Mouse (Mus musculus) right cerebral cortex, postnatal 4 days (tissue): ENCODE data around the gene 9130213A22Rik.

Experiments
- DNase-seq: peaks from one replicate; pipeline ENCODE4 v3.0.0-alpha.2; 2022

The 9130213A22Rik gene

DNA sequence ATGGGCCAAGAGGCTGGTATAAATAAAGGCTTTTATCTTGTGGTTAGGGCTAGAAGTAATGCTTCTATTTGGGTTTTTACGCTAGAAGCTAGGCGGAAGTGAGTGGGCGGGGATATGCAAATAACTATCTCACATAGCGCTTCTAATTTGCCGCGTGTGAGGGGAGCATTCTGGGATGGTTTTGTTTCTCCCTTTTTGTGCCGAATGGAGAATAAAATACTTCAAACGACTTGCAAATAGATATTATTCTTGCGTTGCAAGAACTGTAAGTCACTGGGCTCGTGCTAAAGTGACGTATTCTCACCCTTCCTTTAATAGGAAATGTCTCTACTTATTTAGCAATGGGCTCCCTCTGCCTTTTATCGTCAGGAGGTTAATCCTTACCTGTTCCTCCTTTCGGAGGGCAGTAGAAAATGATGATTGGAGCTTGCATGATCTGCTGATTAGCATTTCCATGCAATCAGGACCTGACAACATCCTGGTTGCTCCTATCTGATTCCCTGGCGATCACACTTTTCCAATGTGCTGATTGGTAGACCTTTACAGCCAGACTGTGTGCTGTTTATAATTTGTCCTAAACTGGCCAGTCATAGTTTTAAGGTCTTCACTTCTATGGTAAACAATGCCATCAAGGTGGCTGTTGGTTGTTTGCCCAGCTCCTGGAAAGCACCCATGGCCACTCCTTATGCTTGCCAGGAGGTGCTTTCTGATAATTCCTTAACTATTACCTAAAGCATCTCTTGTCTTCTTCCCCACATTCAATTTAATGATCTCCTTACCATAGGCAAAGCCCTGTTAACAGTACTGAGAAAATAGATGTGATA lies 49.1 kb downstream of the 9130213A22Rik start:
- DNase-seq = peak; percentile 72

DNA sequence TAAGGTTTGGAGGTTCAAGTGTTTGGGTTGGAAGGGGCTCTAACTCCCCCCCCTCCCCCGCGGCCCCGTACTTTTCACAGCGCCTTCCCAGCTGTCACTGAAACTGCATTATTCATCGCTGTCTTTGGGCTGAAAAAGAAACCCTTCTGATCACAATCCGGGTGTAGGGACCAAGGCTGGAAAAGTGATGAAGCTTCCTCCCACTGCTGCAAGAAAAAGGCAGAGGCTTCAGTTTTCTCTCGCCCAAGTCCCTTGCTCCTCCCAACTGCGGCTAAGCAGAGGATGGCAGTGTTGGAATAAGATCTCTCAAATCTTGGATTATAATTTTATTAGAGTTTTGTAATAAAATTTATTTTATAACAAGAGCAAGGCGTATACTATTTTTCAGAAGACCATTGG lies 49.7 kb downstream of the 9130213A22Rik start:
- DNase-seq = no peak

DNA sequence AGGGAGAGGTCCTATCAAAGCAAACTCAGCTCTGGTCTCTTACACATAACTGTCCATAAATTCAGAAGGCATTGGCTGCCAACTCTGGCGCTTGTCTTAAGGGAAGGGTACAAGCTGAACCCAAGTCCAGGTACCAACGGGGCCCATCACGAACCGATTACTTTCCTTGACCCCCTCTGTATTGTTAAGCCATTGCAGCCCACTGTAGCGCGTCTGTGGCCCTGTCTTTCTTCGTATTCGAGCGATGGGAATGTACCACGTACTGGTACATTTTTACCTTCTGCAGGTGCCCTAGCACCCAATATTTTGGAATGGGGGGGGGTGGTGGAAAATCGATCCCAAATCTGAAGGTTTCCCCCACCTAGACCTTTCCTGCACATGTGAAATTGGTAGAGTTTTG lies 50.2 kb downstream of the 9130213A22Rik start:
- no peak for DNase-seq

- DNase-seq = no peak
These were observed 51.1 kb downstream of the 9130213A22Rik start for GRCm38 (mm10) chr11:69071262-69071661.

DNA sequence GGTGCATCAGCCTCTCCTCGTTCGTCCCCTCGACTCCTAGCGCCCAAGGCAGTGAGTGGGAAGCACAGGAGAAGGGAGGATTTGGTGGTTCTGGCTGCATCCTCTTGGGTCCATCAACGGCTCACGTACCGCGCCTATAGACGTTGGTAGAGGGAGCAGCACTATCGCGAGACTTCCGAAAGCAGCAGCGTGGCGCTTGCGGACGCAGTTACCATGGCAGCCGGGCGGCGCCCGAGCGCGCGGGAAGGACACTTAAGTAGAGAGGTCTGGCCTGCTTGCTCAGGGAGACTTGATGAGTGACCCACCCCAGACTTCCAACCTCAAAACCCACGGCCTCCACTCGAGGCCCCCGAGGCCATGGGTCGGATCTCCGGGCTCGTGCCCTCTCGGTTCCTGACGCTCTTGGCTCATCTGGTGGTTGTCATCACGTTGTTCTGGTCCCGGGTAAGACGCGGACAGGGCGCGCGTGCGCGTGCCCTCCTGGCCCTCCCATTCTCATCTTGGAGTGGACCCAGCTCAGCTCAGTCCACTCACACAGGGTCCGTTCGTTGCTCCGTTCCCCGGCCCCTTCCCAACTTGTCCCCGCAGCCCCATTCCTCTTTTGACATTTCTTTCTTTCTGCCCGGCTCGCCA lies 51.7 kb downstream of the 9130213A22Rik start, which contains the start of gene Tmem107:
Gene Tmem107 (plus strand): TSS at position 217 of the 633 bp plus-strand sequence.
- DNase-seq = peak; percentile 87

DNA sequence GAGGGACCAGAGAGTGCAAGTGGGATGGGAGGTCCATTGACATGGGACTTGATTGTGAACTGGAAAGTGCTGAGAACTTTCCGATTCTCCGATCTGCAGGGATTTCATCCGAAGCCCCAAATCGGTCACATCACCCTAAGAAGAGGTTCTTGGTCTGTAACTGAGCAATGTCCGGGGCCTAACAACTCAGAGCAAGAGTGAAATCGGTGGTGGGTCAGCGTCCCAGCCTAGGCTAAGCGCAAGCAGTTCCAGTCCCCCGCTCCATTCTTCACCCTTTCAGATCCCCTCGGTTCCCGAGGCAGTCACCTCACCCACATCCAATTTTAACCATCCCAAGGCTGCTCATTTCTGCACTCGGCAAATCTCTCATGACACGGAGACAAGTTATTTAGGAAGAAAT lies 52.3 kb downstream of the 9130213A22Rik start:
- no peak for DNase-seq
